Mouse (Mus musculus): ENCODE results near the gene Shisa9.

DNA sequence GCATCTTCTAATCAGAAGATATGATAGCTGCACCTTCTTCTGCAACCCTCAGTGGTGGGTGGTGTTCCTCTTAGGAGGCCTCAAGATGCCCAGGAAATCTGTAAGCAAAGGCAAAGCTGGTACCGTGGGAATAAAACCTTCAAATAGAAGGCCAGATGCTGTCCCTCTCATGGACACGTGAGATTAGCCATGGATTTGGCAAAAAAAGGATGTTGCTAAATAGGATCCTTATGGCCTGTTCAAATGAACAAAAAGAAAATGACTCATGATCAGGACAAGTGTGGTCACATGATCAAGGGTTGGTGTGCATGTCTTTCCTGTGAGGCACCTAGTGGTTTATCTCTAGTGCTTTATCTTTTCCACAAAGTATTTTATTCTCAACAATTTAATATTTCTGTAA lies 194.1 kb downstream of the Shisa9 start:
- TF ChIP-seq CTCF (IDR thresholded peaks at IDR 0.05; ENCODE audit: low read depth, low read length) = no peak
- no peak for TF ChIP-seq POLR2A (IDR thresholded peaks at IDR 0.05; ENCODE audit: borderline replicate concordance, low read depth, low read length)
